ENCODE assay signal across 10 mouse cellular contexts in the genomic region with DNA sequence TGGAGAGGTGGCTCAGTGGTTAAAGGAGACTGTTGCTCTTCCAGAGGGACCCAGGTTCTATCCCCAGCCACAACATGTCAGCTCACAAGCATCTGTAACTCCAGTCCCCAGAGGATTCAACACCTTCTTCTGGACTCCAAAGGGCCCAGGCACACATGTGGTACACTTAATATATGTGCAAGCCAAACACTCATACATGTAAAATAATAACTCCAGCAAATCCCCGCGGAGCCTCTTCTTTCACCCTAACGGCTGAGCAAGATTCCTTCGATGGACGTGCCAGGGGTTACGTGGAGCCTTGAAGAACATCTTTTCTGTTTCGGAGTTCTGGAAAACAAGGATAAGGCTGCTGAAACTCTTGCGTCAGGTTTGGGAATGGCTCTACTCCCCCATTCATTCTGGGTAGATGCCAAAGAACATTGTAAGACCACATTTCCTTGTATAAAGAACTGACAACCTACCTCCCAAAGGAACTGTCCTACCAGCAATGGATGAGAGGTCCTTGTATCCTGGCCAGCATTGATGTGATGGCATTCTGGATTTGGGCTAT. TPM values are rescaled to one million over a fixed set of nuclear protein-coding genes. Genes with fewer than 3 reads are reported as not detected.
DNase-seq lines count a peak whose midpoint lies in the region; ATAC-seq and TF ChIP-seq lines count a peak whose summit lies in the region.
"Had no signal": no experiment of that assay in that cellular context is flagged by ENCODE, and none has a peak within 500 bp of the region (broad histone marks: within the 10 kb centered on the region; RNA-seq: fewer than 3 reads in every experiment).

No protein-coding gene starts in this region.

- no peak for TF ChIP-seq EP300 in liver, postnatal 0 days (IDR thresholded peaks at IDR 0.05; ENCODE audit: low read depth)

- no peaks in the 10 kb centered on the region for H3K9me3 ChIP-seq in hindbrain, embryonic 10.5 days
- H3K9me3 ChIP-seq in hindbrain, embryonic 11.5 days (ENCODE audit: control insufficient read depth, low read length) = no peaks in the 10 kb centered on the region
- no peaks in the 10 kb centered on the region for H3K9me3 ChIP-seq in hindbrain, postnatal 0 days (ENCODE audit: low read length)
- H3K9me3 ChIP-seq in liver, postnatal 0 days (ENCODE audit: low read length) = no peaks in the 10 kb centered on the region
- no peaks in the 10 kb centered on the region for H3K9me3 ChIP-seq in midbrain, postnatal 0 days (ENCODE audit: low read length)

- no peaks in the 10 kb centered on the region for H3K36me3 ChIP-seq in hindbrain, embryonic 10.5 days
- H3K36me3 ChIP-seq in hindbrain, embryonic 11.5 days (ENCODE audit: control insufficient read depth, insufficient read depth, low read length) = no peaks in the 10 kb centered on the region
- no peaks in the 10 kb centered on the region for H3K36me3 ChIP-seq in spleen, adult 2 months (ENCODE audit: control insufficient read depth, insufficient read depth, low read length)
- H3K36me3 ChIP-seq in hindbrain, postnatal 0 days (ENCODE audit: insufficient read depth, low read length) = no peaks in the 10 kb centered on the region
- H3K36me3 ChIP-seq in liver, postnatal 0 days (replicated peaks; ENCODE audit: insufficient read depth, low read length) = no peaks in the 10 kb centered on the region
- H3K36me3 ChIP-seq in midbrain, postnatal 0 days (ENCODE audit: insufficient read depth, low read length) = no peaks in the 10 kb centered on the region

- H3K4me3 ChIP-seq in hindbrain, embryonic 10.5 days = no peak overlapping the region
- H3K4me3 ChIP-seq in hindbrain, embryonic 11.5 days (ENCODE audit: low read depth, low read length) = no peak overlapping the region
- no peak overlapping the region for H3K4me3 ChIP-seq in spleen, adult 2 months (ENCODE audit: extremely low read depth, insufficient read depth, insufficient read length)
- no peak overlapping the region for H3K4me3 ChIP-seq in hindbrain, postnatal 0 days (ENCODE audit: low read length)
- H3K4me3 ChIP-seq in liver, postnatal 0 days (ENCODE audit: low read depth, low read length) = no peak overlapping the region
- H3K4me3 ChIP-seq in midbrain, postnatal 0 days (ENCODE audit: low read depth, low read length) = no peak overlapping the region
- no peak overlapping the region for H3K4me3 ChIP-seq in left cerebral cortex, adult 2 months

- H3K27ac ChIP-seq in hindbrain, embryonic 10.5 days = peak overlapping the region; percentile 71; the same call in 1 of the 2 replicates
- H3K27ac ChIP-seq in hindbrain, embryonic 11.5 days (ENCODE audit: low read depth, low read length) = no peak overlapping the region
- 0 out of 2 replicates have a peak overlapping the region, but pooled peaks have one; percentile 66 for H3K27ac ChIP-seq in spleen, adult 2 months (ENCODE audit: insufficient read depth, low read length)
- 0 out of 2 replicates have a peak overlapping the region, but pooled peaks have one; percentile 26 for H3K27ac ChIP-seq in hindbrain, postnatal 0 days
- peak overlapping the region; percentile 71 for H3K27ac ChIP-seq in liver, postnatal 0 days (ENCODE audit: low read depth)
- no peak overlapping the region for H3K27ac ChIP-seq in midbrain, postnatal 0 days (ENCODE audit: low read depth, low read length)
- H3K27ac ChIP-seq in left cerebral cortex, adult 2 months = no peak overlapping the region

- no peak for ATAC-seq in hindbrain, embryonic 11.5 days (ENCODE audit: low FRiP score)
- no peak for ATAC-seq in hindbrain, postnatal 0 days
- no peak for ATAC-seq in liver, postnatal 0 days
- no peak for ATAC-seq in midbrain, postnatal 0 days (ENCODE audit: low FRiP score)

- TF ChIP-seq CTCF in spleen, adult 2 months (IDR thresholded peaks at IDR 0.05; ENCODE audit: extremely low read depth, insufficient read depth, insufficient read length, insufficient replicate concordance) = no peak
- no peak for TF ChIP-seq CTCF in hindbrain, postnatal 0 days (IDR thresholded peaks at IDR 0.05; ENCODE audit: low read depth)
- no peak for TF ChIP-seq CTCF in liver, postnatal 0 days (IDR thresholded peaks at IDR 0.05; ENCODE audit: low read depth)
- no peak for TF ChIP-seq CTCF in midbrain, postnatal 0 days (IDR thresholded peaks at IDR 0.05)
- TF ChIP-seq CTCF in left cerebral cortex, adult 2 months (IDR thresholded peaks at IDR 0.05) = no peak

- no peak overlapping the region for H3K9ac ChIP-seq in hindbrain, embryonic 11.5 days (ENCODE audit: low read depth, low read length)
- no peak overlapping the region for H3K9ac ChIP-seq in hindbrain, postnatal 0 days (replicated peaks; ENCODE audit: low read length)
- H3K9ac ChIP-seq in liver, postnatal 0 days (replicated peaks) = no peak overlapping the region
- H3K9ac ChIP-seq in midbrain, postnatal 0 days (replicated peaks; ENCODE audit: low read length, poor library complexity, severe bottlenecking) = no peak overlapping the region

- TF ChIP-seq POLR2A in spleen, adult 2 months (IDR thresholded peaks at IDR 0.05; ENCODE audit: low read depth, low read length) = no peak

- 88% methylated on average over 8 of the region's 8 CpGs for WGBS in hindbrain, embryonic 10.5 days
- WGBS in hindbrain, embryonic 11.5 days = 89% methylated on average over 8 of the region's 8 CpGs
- 92% methylated on average over 8 of the region's 8 CpGs for WGBS in spleen, adult 2 months
- WGBS in hindbrain, postnatal 0 days = 84% methylated on average over 8 of the region's 8 CpGs
- 83% methylated on average over 8 of the region's 8 CpGs for WGBS in liver, postnatal 0 days (ENCODE audit: insufficient replicate concordance)
- WGBS in midbrain, postnatal 0 days = 82% methylated on average over 8 of the region's 8 CpGs

- H3K4me1 ChIP-seq in hindbrain, embryonic 10.5 days (replicated peaks) = peaks cover 38% of the 10 kb centered on the region
- 0 out of 2 replicates have a peak, but pooled peaks cover 2% of the 10 kb centered on the region for H3K4me1 ChIP-seq in hindbrain, embryonic 11.5 days (replicated peaks; ENCODE audit: control insufficient read depth, insufficient read depth, low read length)
- H3K4me1 ChIP-seq in spleen, adult 2 months (ENCODE audit: control insufficient read depth, insufficient read depth, insufficient read length) = peaks cover 34% of the 10 kb centered on the region; the same call in 1 of the 2 replicates
- no peaks in the 10 kb centered on the region for H3K4me1 ChIP-seq in hindbrain, postnatal 0 days (ENCODE audit: insufficient read depth, low read length)
- H3K4me1 ChIP-seq in liver, postnatal 0 days (ENCODE audit: insufficient read depth) = peaks cover 52% of the 10 kb centered on the region
- no peaks in the 10 kb centered on the region for H3K4me1 ChIP-seq in midbrain, postnatal 0 days (ENCODE audit: insufficient read depth, low read length)

- no peak for DNase-seq in hindbrain, embryonic 10.5 days (ENCODE audit: low spot score)
- DNase-seq in hindbrain, embryonic 11.5 days (ENCODE audit: low spot score) = no peak
- DNase-seq in spleen, adult 2 months (ENCODE audit: low read depth in 1 of 2, low spot score in 2 of 2) = peak in 1 of 2 experiments; percentile 2
- DNase-seq in spleen, postnatal 36 days (ENCODE audit: low spot score in 2 of 2) = no peak
- DNase-seq in hindbrain, postnatal 0 days (ENCODE audit: low spot score) = no peak
- no peak for DNase-seq in liver, postnatal 0 days
- DNase-seq in midbrain, postnatal 0 days (ENCODE audit: low spot score) = no peak
- no peak for DNase-seq in left cerebral cortex, adult 2 months (ENCODE audit: extremely low spot score in 1 of 2, low spot score in 2 of 2)
- DNase-seq: cerebellum, adult 11-12 months; kidney, adult 18-20 months had no signal

- H3K4me2 ChIP-seq in hindbrain, embryonic 11.5 days (replicated peaks; ENCODE audit: low read depth, low read length) = no peak overlapping the region
- H3K4me2 ChIP-seq in hindbrain, postnatal 0 days (ENCODE audit: low read depth, low read length) = no peak overlapping the region
- H3K4me2 ChIP-seq in liver, postnatal 0 days (ENCODE audit: low read depth, low read length) = no peak overlapping the region
- no peak overlapping the region for H3K4me2 ChIP-seq in midbrain, postnatal 0 days (ENCODE audit: low read depth, low read length, poor library complexity, severe bottlenecking)

- intact Hi-C loops in left cerebral cortex, adult 2 months (cut with DNase I) = no loop called here

- peaks cover 16% of the 10 kb centered on the region for H3K27me3 ChIP-seq in hindbrain, embryonic 10.5 days (ENCODE audit: insufficient read depth, poor library complexity, severe bottlenecking)
- no peaks in the 10 kb centered on the region for H3K27me3 ChIP-seq in hindbrain, embryonic 11.5 days (ENCODE audit: control insufficient read depth, insufficient read depth, low read length)
- no peaks in the 10 kb centered on the region for H3K27me3 ChIP-seq in spleen, adult 2 months (ENCODE audit: control insufficient read depth, insufficient read depth, low read length)
- no peaks in the 10 kb centered on the region for H3K27me3 ChIP-seq in hindbrain, postnatal 0 days (ENCODE audit: insufficient read depth, low read length)
- no peaks in the 10 kb centered on the region for H3K27me3 ChIP-seq in liver, postnatal 0 days (ENCODE audit: insufficient read depth, low read length)
- H3K27me3 ChIP-seq in midbrain, postnatal 0 days (ENCODE audit: insufficient read depth, low read length) = no peaks in the 10 kb centered on the region

RNA-seq across cellular contexts. Expression of a gene that starts 25.5 kb away (rescaled TPM):
- polyA plus RNA-seq in hindbrain, embryonic 10.5 days (2016; fragmentation: Nextera tagmentation; extraction: Ambion mirVana) = 9.3 and 9.9 TPM in 2 replicates
- 15.8 and 16.0 TPM in 2 replicates for polyA plus RNA-seq in hindbrain, embryonic 11.5 days (2014; fragmentation: Nextera tagmentation; extraction: Ambion mirVana)
- polyA plus RNA-seq in spleen, adult 2 months (2012; rRNA removed) = 146 and 261 TPM in 2 replicates
- 13.3 and 16.7 TPM in 2 replicates for total RNA-seq in hindbrain, postnatal 0 days (2014; rRNA removed)
- 5.4 and 5.5 TPM in 2 replicates for polyA plus RNA-seq in hindbrain, postnatal 0 days (2015; fragmentation: Nextera tagmentation; extraction: Ambion mirVana)
- 7.6 and 7.7 TPM in 2 replicates for polyA plus RNA-seq in liver, postnatal 0 days (2015; fragmentation: Nextera tagmentation; extraction: Ambion mirVana)
- 12.9 and 17.7 TPM in 2 replicates for total RNA-seq in midbrain, postnatal 0 days (2014; rRNA removed)
- polyA plus RNA-seq in midbrain, postnatal 0 days (2015; fragmentation: Nextera tagmentation; extraction: Ambion mirVana) = 5.1 and 5.9 TPM in 2 replicates
- 10 to 100 TPM; 22.5 to 24.3 TPM for total RNA-seq in left cerebral cortex, adult 2 months (2021)

Comparison
In these comparisons a context has a peak if more than half of its experiments do, and no peak if none do; other contexts are left out.
1. H3K27ac ChIP-seq: peak in hindbrain, embryonic 10.5 days (single experiment), spleen, adult 2 months (single experiment), hindbrain, postnatal 0 days (single experiment) and liver, postnatal 0 days (single experiment); none in hindbrain, embryonic 11.5 days (single experiment), midbrain, postnatal 0 days (single experiment) and left cerebral cortex, adult 2 months (single experiment).